Mouse (Mus musculus) spleen, adult 2 months (tissue): ENCODE results near the gene Art3.

Source experiments
- CTCF ChIP-seq: fragments of 200-500 bp; IDR thresholded peaks from 2 replicates; pipeline ENCODE4 v1.5.1; 2011; ENCODE audit warnings: mild to moderate bottlenecking, inconsistent platforms; ENCODE audit not compliant: insufficient read depth, insufficient read length, insufficient replicate concordance; ENCODE audit errors: extremely low read depth
- POLR2A ChIP-seq: fragments of 200-500 bp; IDR thresholded peaks from 2 replicates; pipeline ENCODE4 v1.6.1; 2011; ENCODE audit warnings: low read depth, low read length, inconsistent platforms

- TF ChIP-seq CTCF (no peak), POLR2A (no peak)
Measured at GRCm38 (mm10) chr5:92302149-92302840, 29.3 kb upstream of the Art3 start.
